Mouse (Mus musculus): ENCODE data around the gene Gjd3.

- no peak for TF ChIP-seq POLR2A (IDR thresholded peaks at IDR 0.05; ENCODE audit: low read depth, low read length)
- TF ChIP-seq CTCF (IDR thresholded peaks at IDR 0.05; ENCODE audit: borderline replicate concordance, insufficient read depth, low read length): no peak
Measured at GRCm38 (mm10) chr11:98956340-98956739, 26.5 kb downstream of the Gjd3 start.

All from embryonic fibroblast, embryonic 13.5 days (primary cell).